Mouse (Mus musculus) frontal cortex, postnatal 25 days (tissue): ENCODE results near the gene Scarb1.

Source experiments
- DNase-seq, 2 experiments: peaks; one replicate each; pipeline ENCODE4 v3.0.0; 2022; ENCODE audit warnings: low spot score in 2 of 2

Scarb1 gene

GRCm38 (mm10) chr5:125235398-125235797 lies 105.5 kb downstream of the Scarb1 start:
- no peak for DNase-seq

GRCm38 (mm10) chr5:125234399-125234798 lies 106.5 kb downstream of the Scarb1 start:
- no peak for DNase-seq

DNA sequence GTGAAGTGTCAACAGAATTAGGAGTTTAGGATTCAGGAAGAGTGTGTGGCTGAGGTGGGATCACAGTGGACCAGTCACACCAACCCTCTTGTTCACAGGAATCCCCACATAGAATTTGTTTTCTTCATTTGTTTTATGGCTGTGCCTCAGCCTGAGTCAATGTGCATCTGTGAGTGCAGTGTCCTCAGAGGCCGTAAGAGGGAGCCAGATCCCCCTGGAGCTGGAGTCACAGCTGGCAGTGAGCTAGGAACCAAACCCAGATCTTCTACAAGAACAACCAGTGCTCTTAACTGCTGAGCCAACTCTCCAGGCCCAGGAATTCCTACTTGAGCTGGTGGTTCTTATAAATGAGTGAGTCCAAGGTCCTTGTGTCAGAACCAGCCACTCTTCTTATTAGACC lies 107.4 kb downstream of the Scarb1 start:
- DNase-seq = no peak

- no peak for DNase-seq
Measured at GRCm38 (mm10) chr5:125232443-125232979, 108.4 kb downstream of the Scarb1 start.

- no peak for DNase-seq
Measured at GRCm38 (mm10) chr5:125230463-125230862, 110.4 kb downstream of the Scarb1 start.

GRCm38 (mm10) chr5:125229097-125229496 lies 111.8 kb downstream of the Scarb1 start:
- no peak for DNase-seq

- DNase-seq = no peak
Measured at GRCm38 (mm10) chr5:125227699-125228098, 113.2 kb downstream of the Scarb1 start.
